Mouse (Mus musculus) CH12.LX (cell line): ENCODE results near the gene Necab3.

Experiments
- MYC ChIP-seq: IDR thresholded peaks from 2 replicates; pipeline ENCODE4 v1.6.1; 2011; ENCODE audit warnings: low read depth, mild to moderate bottlenecking, improper control_type of control experiment, low read length
- POLR2A ChIP-seq: IDR thresholded peaks from 2 replicates; pipeline ENCODE4 v1.6.1; 2011; ENCODE audit warnings: low read depth, mild to moderate bottlenecking, improper control_type of control experiment, low read length
- POLR2AphosphoS2 ChIP-seq: IDR thresholded peaks from 2 replicates; pipeline ENCODE4 v1.6.1; 2011; ENCODE audit warnings: low read depth, low read length, improper control_type of control experiment

GRCm38 (mm10) chr2:154534704-154535270 lies 23.9 kb downstream of the Necab3 start:
- TF ChIP-seq MYC (no peak), POLR2AphosphoS2 (no peak), POLR2A (no peak)
